In the genomic region with DNA sequence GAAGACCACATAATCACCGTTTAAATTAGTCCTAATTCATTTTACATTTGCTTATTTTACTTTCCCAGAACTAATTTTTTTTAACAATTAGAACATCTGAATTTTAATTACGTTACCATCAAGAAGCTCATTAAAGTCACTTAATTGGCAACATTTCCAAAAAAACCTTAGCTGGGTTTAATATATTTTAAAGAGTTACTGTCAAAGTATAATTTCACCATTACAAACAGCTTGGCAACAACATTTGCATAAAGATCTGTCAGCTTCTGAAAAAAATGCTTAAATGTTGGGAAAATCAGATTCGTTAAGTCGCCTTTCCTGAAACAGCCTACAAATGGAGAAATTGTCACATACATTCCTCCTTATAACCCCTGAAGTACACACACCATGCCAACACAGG, we compare ENCODE assay signal across 21 mouse cellular contexts. TPM values are rescaled to one million over a fixed set of nuclear protein-coding genes. Genes with fewer than 3 reads are reported as not detected.
"Had no signal": no experiment of that assay in that cellular context is flagged by ENCODE, and none has a peak within 500 bp of the region (broad histone marks: within the 10 kb centered on the region; RNA-seq: fewer than 3 reads in every experiment).

No protein-coding gene starts in this region.

- ATAC-seq: midbrain, embryonic 16.5 days had no signal

- H3K9ac ChIP-seq: lung, embryonic 14.5 days; midbrain, embryonic 12.5 days; neural tube, embryonic 13.5 days; neural tube, embryonic 15.5 days had no signal

- H3K4me2 ChIP-seq: lung, embryonic 14.5 days; midbrain, embryonic 12.5 days; neural tube, embryonic 13.5 days; neural tube, embryonic 15.5 days had no signal

- DNase-seq: lung, adult 18-20 months; lung, embryonic 14.5 days; lung, postnatal 10 days; lung, postnatal 4 days; midbrain, embryonic 14.5 days; retina, postnatal 1 day; right cerebral cortex, adult 18-20 months; right cerebral cortex, postnatal 25 days; right cerebral cortex, postnatal 4 days; spleen, adult 18-20 months; thymus, adult 2 months; thymus, postnatal 25 days; thymus, postnatal 4 days had no signal

- H3K4me1 ChIP-seq: midbrain, embryonic 10.5 days; midbrain, embryonic 12.5 days; neural tube, embryonic 13.5 days; neural tube, embryonic 15.5 days had no signal

- H3K9me3 ChIP-seq: midbrain, embryonic 10.5 days; midbrain, embryonic 12.5 days; neural tube, embryonic 13.5 days; neural tube, embryonic 15.5 days had no signal

- H3K27ac ChIP-seq: midbrain, embryonic 10.5 days; midbrain, embryonic 12.5 days; neural tube, embryonic 13.5 days; neural tube, embryonic 15.5 days had no signal

- H3K27me3 ChIP-seq: midbrain, embryonic 12.5 days; neural tube, embryonic 13.5 days; neural tube, embryonic 15.5 days had no signal

- H3K4me3 ChIP-seq: midbrain, embryonic 10.5 days; midbrain, embryonic 12.5 days; myocyte; neural tube, embryonic 13.5 days; neural tube, embryonic 15.5 days had no signal

- H3K36me3 ChIP-seq: midbrain, embryonic 10.5 days; midbrain, embryonic 12.5 days; neural tube, embryonic 13.5 days; neural tube, embryonic 15.5 days had no signal

RNA-seq across cellular contexts. Expression of a gene that starts 14.6 kb away (rescaled TPM):
- polyA plus RNA-seq: lung, embryonic 14.5 days; lung, embryonic 16.5 days; midbrain, embryonic 10.5 days; myocyte; neural tube, embryonic 13.5 days; urinary bladder, adult 2 months had no signal
